ENCODE assay signal across 8 mouse cellular contexts in genomic region chr6:17816865-17817435, GRCm38 (mm10).
DNase-seq lines count a peak whose midpoint lies in the region; ATAC-seq lines count a peak whose summit lies in the region.

No protein-coding gene starts in this region.

- H3K27me3 ChIP-seq in forebrain, embryonic 13.5 days, result no peaks in the 10 kb centered on the region
- H3K27me3 ChIP-seq in limb, embryonic 10.5 days (ENCODE audit: low read depth, poor library complexity, severe bottlenecking), result no peaks in the 10 kb centered on the region

- H3K9me3 ChIP-seq in forebrain, embryonic 13.5 days (replicated peaks), result no peaks in the 10 kb centered on the region
- H3K9me3 ChIP-seq in limb, embryonic 10.5 days (replicated peaks), result no peaks in the 10 kb centered on the region

- H3K9ac ChIP-seq in forebrain, embryonic 13.5 days, result peak overlapping the region; percentile 34; the same call in 1 of the 2 replicates

- peak; percentile 50 for ATAC-seq in forebrain, embryonic 13.5 days

- H3K27ac ChIP-seq in forebrain, embryonic 13.5 days, result peak overlapping the region; percentile 72
- peak overlapping the region; percentile 9; the same call in 1 of the 2 replicates for H3K27ac ChIP-seq in limb, embryonic 10.5 days

- DNase-seq in adrenal gland, adult 2 months, result peak; percentile 27
- no peak for DNase-seq in adrenal gland, adult 18-20 months (ENCODE audit: low spot score in 2 of 2)
- DNase-seq in MN1 (ENCODE audit: low spot score), result peak; percentile 18
- no peak for DNase-seq in limb, embryonic 10.5 days (ENCODE audit: low spot score)
- DNase-seq in spleen, adult 12 weeks (ENCODE audit: low spot score), result no peak
- DNase-seq in B cell, adult 2 months, result no peak
- no peak for DNase-seq in frontal cortex, postnatal 10 days (ENCODE audit: low spot score in 2 of 2)

- peaks cover 36% of the 10 kb centered on the region for H3K4me1 ChIP-seq in forebrain, embryonic 13.5 days
- H3K4me1 ChIP-seq in limb, embryonic 10.5 days, result peaks cover 17% of the 10 kb centered on the region

- no peak overlapping the region for H3K4me3 ChIP-seq in forebrain, embryonic 13.5 days
- no peak overlapping the region for H3K4me3 ChIP-seq in limb, embryonic 10.5 days

- H3K36me3 ChIP-seq in forebrain, embryonic 13.5 days (ENCODE audit: poor library complexity, severe bottlenecking), result peaks cover 10% of the 10 kb centered on the region
- H3K36me3 ChIP-seq in limb, embryonic 10.5 days, result no peaks in the 10 kb centered on the region; the same call in 1 of the 2 replicates

- WGBS in forebrain, embryonic 13.5 days, result 22% methylated on average over 3 of the region's 3 CpGs
- WGBS in limb, embryonic 10.5 days, result 24% methylated on average over 3 of the region's 3 CpGs

- no peak overlapping the region; the same call in 1 of the 2 replicates for H3K4me2 ChIP-seq in forebrain, embryonic 13.5 days

Comparison
In these comparisons a context has a peak if more than half of its experiments do, and no peak if none do; other contexts are left out.
1. DNase-seq: peak in adrenal gland, adult 2 months (single experiment) and MN1 (single experiment); none in adrenal gland, adult 18-20 months (0 of 2), limb, embryonic 10.5 days (single experiment), spleen, adult 12 weeks (single experiment), B cell, adult 2 months (0 of 2) and frontal cortex, postnatal 10 days (0 of 2).